Mouse (Mus musculus) induced T-regulatory cell, adult 2 months (primary cell): Measurements from ENCODE around the gene Fam168b.
A peak's percentile ranks its signal among the peaks of the same experiment; 100 is the strongest.

Experiments used
- DNase-seq: peaks from one replicate; pipeline ENCODE4 v3.0.0-alpha.2; 2012; ENCODE audit warnings: low read depth

Fam168b gene

DNA sequence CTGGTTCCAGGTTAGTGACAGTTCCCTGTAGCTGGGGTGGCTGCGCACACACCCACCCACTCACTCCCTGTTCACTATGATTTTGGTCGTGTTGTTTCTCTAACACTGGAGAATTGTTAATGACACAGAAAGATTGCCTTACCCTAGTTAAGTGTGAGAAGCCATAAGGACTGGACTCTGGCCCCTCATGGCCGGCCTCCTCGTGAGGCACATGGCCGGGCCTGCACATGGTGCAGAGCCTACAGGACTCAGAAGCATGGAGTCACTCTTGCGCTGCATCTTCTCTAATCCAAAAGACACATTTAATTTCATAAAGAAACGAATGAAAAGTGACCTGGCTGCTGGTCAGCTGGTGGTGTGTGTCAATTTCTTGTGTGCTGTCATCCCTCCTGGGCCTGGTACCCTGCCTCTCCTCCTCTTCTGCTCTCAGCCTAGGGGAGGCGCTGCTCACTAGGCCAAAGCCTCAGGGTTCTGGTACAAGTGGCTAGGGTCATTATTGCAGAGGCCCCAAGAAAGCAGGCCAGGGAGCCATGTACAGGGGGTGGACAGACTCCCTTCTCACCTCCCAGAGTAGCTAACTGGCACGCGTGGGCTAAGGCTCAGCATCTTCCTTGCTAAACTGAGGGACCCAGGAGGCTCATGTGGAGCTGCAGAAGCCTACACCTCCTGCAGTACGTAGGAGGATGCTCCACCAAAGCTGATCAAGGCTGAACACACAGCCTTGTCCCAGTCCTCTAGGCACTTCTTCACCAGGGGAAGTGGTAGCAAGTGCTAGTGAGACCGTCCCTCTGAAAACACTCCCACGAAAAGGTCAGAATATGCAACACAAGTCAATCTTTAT is 30.2 kb downstream of the Fam168b start:
- DNase-seq: no peak

- DNase-seq: no peak
Measured at GRCm38 (mm10) chr1:34811581-34811980, 31.3 kb downstream of the Fam168b start.

- DNase-seq: no peak
Measured at GRCm38 (mm10) chr1:34811035-34811434, 31.8 kb downstream of the Fam168b start.

GRCm38 (mm10) chr1:34810293-34810692 is 32.6 kb downstream of the Fam168b start:
- DNase-seq: no peak

DNA sequence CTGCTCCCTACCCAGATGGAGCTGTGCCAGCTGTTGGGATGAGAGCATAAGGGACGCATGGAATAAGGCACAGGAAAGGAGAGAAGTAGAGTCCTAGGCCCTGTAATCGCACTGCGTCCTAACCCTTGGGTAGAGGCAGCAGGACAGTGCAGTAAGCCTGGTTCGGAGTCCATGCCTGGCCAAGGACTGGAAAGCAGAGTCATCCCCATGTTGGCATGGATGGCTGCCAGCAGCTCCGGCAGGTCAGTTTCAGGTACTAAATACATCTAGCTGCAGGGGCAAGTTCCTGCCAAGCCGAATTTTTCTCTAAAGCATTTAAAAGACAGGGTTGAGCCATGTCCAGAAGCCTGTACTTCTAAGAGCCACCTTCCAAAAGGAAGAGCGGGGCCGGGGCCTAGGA is 34.4 kb downstream of the Fam168b start:
- no peak for DNase-seq

DNA sequence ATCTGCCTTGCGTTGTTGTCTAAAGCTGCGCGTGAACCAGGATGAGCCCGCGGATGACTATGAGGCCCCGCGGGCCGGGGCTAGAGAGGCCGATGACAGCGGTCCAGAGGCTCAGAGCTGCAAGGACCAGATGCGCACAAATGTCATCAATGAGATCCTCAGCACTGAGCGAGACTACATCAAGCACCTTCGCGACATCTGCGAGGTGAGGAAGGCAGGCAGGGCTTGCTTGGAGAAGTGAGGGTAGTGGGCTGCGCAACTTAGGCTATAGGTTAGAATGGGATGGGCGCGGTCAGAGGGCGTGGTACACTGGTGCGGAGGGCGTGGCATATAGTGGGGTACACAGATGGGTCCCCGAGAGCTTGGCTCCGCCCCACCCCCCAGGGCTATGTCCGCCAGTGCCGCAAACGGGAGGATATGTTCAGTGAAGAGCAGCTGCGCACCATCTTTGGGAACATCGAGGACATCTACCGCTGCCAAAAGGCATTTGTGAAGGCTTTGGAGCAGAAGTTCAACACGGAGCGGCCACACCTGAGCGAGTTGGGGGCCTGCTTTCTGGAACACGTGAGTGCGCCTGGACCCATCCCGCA is 36.8 kb downstream of the Fam168b start:
- no peak for DNase-seq

DNA sequence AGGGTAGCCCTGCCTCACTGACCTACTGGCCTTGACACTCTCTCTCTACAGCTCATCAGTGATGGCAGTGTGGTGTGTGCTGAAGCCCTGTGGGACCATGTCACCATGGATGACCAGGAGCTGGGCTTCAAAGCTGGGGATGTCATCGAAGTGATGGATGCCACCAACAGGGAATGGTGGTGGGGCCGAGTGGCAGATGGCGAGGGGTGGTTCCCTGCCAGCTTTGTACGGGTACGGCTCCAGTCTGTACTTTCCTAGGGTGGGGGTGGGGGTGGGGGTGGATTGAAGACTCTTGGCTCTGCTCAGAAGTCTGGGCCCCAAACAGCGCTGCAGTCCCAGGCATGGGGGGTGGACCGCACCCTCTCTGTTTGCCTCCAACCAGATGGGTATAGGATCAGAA is 38.0 kb downstream of the Fam168b start:
- DNase-seq: no peak

- DNase-seq: peak; percentile 84
Measured at GRCm38 (mm10) chr1:34802290-34802642, 40.6 kb downstream of the Fam168b start.

DNA sequence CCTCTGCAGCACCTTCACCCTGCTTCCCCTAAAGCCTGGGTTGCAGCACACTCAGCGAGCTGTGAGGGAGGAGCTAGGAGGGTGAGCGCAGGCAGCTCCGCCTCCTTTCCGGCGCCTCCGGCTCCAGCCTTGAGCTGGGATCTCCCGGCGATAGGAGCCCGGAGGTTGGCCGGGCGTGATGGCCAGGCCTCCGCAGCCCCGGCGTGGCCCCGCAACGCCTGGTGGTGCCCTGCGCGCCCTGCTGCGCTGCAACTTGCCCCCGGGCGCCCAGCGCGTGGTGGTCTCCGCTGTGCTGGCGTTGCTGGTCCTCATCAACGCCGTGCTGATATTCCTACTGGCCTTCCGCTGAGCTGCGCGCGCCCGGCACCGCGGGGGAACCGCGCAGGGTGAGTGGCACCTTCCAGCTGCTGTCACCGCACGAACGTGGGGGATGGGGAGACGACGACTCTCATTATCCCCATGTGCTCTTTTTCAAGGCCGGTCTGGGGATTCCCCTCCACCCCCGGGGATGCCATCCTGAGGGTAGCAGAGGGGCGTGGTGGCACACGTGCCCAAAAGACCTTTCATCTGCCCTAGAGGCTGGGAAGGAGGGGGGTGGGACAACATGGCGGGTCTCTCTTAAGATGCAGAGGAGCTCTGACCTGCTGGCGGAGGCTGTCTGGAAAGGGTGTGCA is 41.1 kb downstream of the Fam168b start:
- peak; percentile 82 for DNase-seq

DNA sequence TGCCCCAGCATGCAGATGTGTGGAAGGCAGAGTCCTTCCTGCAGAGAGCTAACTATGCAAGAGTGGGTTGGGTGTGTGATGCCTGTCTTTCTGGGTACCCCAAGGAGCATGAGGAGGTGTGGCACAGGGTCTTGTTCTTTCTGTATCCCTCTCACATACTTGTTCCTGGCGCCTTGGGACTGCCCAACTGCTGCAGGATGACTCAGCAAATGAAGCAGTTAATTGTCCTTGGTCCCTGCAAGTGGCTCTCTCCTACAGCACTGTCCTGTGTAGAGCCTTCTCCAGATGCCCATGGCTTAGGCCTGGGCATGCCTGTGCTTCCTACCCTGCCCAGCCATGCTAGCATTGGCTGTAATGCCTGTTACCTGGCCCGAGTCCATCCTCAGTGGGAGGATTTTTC is 43.7 kb downstream of the Fam168b start:
- DNase-seq: no peak

- DNase-seq: no peak
Measured at GRCm38 (mm10) chr1:34793304-34794300, 49.3 kb downstream of the Fam168b start.

- no peak for DNase-seq
Measured at GRCm38 (mm10) chr1:34783538-34784161, 59.2 kb downstream of the Fam168b start.

DNA sequence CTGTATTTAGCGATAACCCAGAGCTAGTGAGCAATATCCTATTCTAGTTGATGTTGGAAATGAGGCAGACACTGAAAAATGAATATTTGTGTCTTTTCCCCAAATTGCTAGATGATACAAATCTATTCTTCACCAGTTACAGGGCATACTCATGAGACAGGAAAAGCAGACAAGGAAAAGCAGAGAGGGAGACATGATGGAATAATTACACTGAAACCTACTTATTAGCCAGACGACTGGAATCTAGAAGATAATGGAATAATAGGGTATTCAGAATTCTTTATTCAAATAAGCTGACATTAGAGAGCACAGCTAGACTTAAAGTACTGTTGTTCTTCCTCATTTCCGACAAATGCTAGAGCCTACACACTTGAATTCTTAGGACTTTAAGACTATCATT is 67.0 kb downstream of the Fam168b start:
- no peak for DNase-seq

GRCm38 (mm10) chr1:34768875-34769274 is 74.0 kb downstream of the Fam168b start:
- no peak for DNase-seq

DNA sequence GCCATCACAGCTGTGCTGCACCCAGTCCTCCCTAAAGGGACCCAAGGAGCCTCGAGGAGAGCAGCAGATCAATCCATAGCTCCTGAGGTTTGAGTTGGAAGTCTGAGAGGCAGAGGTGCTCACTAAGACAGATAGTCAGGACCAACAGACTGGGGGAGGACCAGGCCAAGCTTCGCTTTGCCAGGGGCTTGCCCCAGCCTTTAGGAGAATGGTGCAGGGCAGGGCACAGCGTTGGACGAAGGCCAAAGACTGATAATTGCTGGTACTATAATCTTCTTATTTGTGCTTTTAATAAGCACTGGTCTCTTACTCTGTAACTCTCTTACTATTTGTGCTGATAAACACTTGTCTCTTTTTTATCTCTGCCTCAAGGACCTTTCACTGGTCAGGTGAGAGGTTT is 75.0 kb downstream of the Fam168b start:
- DNase-seq: no peak

- DNase-seq: no peak
Measured at GRCm38 (mm10) chr1:34766899-34767298, 76.0 kb downstream of the Fam168b start.
